Mouse (Mus musculus) urinary bladder, postnatal 10 days (tissue): ENCODE results near the gene Gm21943.
"Not testable (repeated sequence)": the region's sequence is repeated elsewhere in the genome, so short reads cannot be mapped to it uniquely, and the experiment has no call there.

ENCODE experiments used
- DNase-seq: peaks from one replicate; pipeline ENCODE4 v3.0.0; 2022; ENCODE audit warnings: low spot score

Gm21943 gene

GRCm38 (mm10) chrY:57533644-57534043 lies at the start of gene Gm21943:
Gm21943 (minus strand) TSS chrY:57533744.
- not testable (repeated sequence) for DNase-seq
